Mouse (Mus musculus) CH12.LX (cell line): ENCODE data around the gene Xpo6.

ENCODE experiments used
- CHD1 ChIP-seq: IDR thresholded peaks from 2 replicates; pipeline ENCODE4 v1.6.1; 2012; ENCODE audit warnings: low read depth, low read length, improper control_type of control experiment, inconsistent platforms
- CTCF ChIP-seq, 2 experiments: IDR thresholded peaks in 1 of 2; conservative IDR thresholded peaks in 1 of 2; 2 replicates each; pipeline ENCODE4 v1.5.1; 2011 to 2012; ENCODE audit warnings: low read depth in 2 of 2, low read length in 2 of 2, improper control_type of control experiment in 1 of 2, inconsistent platforms in 1 of 2, mild to moderate bottlenecking in 1 of 2, moderate library complexity in 1 of 2
- ETS1 ChIP-seq: conservative IDR thresholded peaks from 2 replicates; pipeline ENCODE4 v1.6.1; 2012; ENCODE audit warnings: low read depth, mild to moderate bottlenecking, inconsistent platforms, low read length, improper control_type of control experiment, moderate library complexity
- HCFC1 ChIP-seq: IDR thresholded peaks from 2 replicates; pipeline ENCODE4 v1.6.1; 2012; ENCODE audit warnings: low read depth, mild to moderate bottlenecking, inconsistent platforms, low read length, improper control_type of control experiment
- KAT2A ChIP-seq: IDR thresholded peaks from 2 replicates; pipeline ENCODE4 v1.6.1; 2012; ENCODE audit warnings: low read length, improper control_type of control experiment, inconsistent platforms; ENCODE audit not compliant: insufficient replicate concordance
- MEF2A ChIP-seq: IDR thresholded peaks from 2 replicates; pipeline ENCODE4 v1.6.1; 2014; ENCODE audit warnings: low read depth, mild to moderate bottlenecking, inconsistent platforms, low read length, improper control_type of control experiment, borderline replicate concordance
- POLR2A ChIP-seq: IDR thresholded peaks from 2 replicates; pipeline ENCODE4 v1.6.1; 2011; ENCODE audit warnings: low read depth, mild to moderate bottlenecking, improper control_type of control experiment, low read length
- RAD21 ChIP-seq: IDR thresholded peaks from 2 replicates; pipeline ENCODE4 v1.6.1; 2011; ENCODE audit warnings: low read depth, mild to moderate bottlenecking, low read length, improper control_type of control experiment, moderate library complexity
- SMC3 ChIP-seq: IDR thresholded peaks from 2 replicates; pipeline ENCODE4 v1.6.1; 2011; ENCODE audit warnings: low read depth, low read length, improper control_type of control experiment
- TBP ChIP-seq: conservative IDR thresholded peaks from 2 replicates; pipeline ENCODE4 v1.6.1; 2011; ENCODE audit warnings: low read depth, low read length, improper control_type of control experiment
- TCF12 ChIP-seq: IDR thresholded peaks from 2 replicates; pipeline ENCODE4 v1.6.1; 2014; ENCODE audit warnings: low read depth, mild to moderate bottlenecking, inconsistent platforms, low read length, improper control_type of control experiment
- USF1 ChIP-seq: IDR thresholded peaks from 2 replicates; pipeline ENCODE4 v1.6.1; 2014; ENCODE audit warnings: low read depth, mild to moderate bottlenecking, inconsistent platforms, low read length, improper control_type of control experiment
- ZNF384 ChIP-seq: IDR thresholded peaks from 2 replicates; pipeline ENCODE4 v1.6.1; 2012; ENCODE audit warnings: low read depth, low read length, improper control_type of control experiment, inconsistent platforms

GRCm38 (mm10) chr7:126135391-126135790, 64.9 kb downstream of the Xpo6 start:
- TF ChIP-seq CTCF (conservative IDR thresholded peaks at IDR 0.05 in 1 of 2, IDR thresholded peaks at IDR 0.05 in 1 of 2; ENCODE audit: low read depth in 2 of 2, low read length in 2 of 2) (no peak), HCFC1 (no peak), TCF12 (no peak), ETS1 (peak; percentile 46; the same call in 1 of the 2 replicates), CHD1 (peak; percentile 59; the same call in 1 of the 2 replicates), ZNF384 (no peak), POLR2A (no peak), KAT2A (no peak), SMC3 (no peak), MEF2A (peak; percentile 63; the same call in 1 of the 2 replicates), TBP (no peak), RAD21 (no peak), USF1 (no peak)
